Mouse (Mus musculus): ENCODE measurements around the gene Gtpbp2.

DNA sequence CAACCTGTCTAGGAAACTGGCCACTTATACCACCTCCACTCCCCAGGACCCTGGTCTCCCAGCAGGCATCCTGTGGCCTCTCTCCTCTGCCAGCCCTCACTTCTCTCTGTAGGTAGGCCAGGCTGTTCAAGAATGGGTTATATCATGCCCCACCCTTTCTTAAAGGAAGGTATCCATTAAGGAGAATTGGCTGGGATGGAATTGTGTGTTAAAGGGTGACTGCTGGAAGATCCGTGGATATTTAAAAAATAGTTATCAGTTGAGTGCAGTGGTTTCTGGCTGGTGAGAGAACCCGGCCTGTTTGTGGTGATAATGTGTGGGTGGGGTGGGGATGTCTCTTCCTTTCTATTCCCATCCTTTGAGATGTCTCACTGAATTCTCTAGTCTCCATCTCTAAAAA lies 1.6 kb upstream of the Gtpbp2 start:
- TF ChIP-seq USF1 (IDR thresholded peaks at IDR 0.05; ENCODE audit: low read depth) (no peak), CTCF (IDR thresholded peaks at IDR 0.05; ENCODE audit: control insufficient read depth, insufficient read depth, insufficient read length) (no peak)

Data from C2C12 (cell line).